Mouse (Mus musculus): Measurements from ENCODE around the gene Pgghg.

Gene Pgghg

DNA sequence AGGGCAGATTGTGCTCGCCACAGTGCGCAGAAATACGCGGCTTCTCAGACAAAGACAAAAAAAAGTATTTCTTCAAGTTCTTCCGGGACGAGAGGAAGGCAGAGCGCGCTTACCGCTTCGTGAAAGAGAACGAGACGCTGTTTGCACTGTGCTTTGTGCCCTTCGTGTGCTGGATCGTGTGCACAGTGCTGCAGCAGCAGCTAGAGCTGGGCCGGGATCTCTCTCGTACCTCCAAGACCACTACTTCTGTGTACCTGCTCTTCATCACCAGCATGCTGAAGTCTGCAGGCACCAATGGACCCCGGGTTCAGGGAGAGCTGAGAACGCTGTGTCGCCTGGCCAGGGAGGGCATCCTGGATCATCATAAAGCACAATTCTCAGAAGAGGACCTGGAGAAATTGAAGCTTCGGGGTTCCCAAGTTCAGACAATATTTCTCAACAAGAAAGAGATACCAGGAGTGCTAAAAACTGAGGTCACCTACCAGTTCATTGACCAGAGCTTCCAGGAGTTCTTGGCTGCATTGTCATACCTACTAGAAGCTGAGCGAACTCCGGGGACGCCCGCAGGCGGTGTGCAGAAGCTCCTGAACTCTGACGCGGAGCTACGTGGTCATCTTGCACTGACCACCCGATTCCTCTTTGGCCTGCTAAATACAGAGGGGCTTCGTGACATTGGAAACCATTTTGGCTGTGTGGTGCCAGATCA, 18.0 kb upstream of the Pgghg start:
- no peak for DNase-seq

- DNase-seq = no peak
These were observed 14.0 kb upstream of the Pgghg start for GRCm38 (mm10) chr7:140927181-140927580.

GRCm38 (mm10) chr7:140938436-140938835, 2.8 kb upstream of the Pgghg start:
- no peak for DNase-seq

- no peak for DNase-seq
These were observed 2.3 kb upstream of the Pgghg start for GRCm38 (mm10) chr7:140938896-140939295.

DNA sequence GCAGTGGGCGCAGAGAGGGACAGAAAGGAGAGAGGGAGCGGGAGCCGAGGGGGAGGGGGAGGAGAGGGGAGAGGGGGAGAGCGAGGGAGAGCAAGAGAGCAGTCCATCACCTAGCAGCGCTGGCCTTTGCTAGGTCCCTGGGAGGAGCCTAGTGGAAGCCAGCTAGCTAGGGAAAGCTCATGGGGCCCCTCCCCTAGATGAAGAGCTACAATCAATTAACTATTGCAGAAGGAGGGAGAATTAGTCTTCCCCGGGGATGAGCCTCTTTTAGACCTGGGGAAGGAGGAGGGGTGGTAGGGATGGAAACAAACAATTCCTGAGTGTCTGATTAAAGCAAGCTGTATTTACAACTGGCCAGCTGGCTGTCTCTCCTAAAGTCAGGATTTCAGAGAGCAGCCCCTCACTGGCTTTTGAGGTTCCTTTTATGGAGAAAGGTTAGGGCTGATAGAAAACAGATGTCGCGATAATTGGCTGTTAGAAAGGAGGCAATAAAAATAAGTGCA, 1.5 kb upstream of the Pgghg start:
- DNase-seq = no peak

- DNase-seq = no peak
These were observed 1.1 kb downstream of the Pgghg start for GRCm38 (mm10) chr7:140942341-140942740.

DNA sequence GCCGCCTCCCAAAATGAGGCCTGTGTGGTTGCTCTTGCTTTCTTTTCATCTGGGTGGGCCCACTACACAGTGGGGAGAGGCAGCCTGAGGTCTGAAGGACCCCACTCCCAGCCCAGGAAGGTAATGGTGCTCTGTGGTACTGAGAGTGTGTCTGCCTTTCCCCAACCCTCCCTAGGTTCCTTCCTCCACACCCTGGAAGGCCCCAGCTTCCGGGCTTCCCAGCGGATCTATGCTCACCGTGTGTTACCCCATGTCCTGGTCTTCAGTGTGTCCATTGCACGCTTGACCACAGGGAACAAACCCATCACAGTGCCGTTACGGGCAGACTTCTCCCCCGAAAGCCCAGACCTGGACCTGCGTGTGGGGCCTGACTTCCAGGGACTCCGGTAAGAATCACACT, 1.6 kb downstream of the Pgghg start:
- DNase-seq = no peak

DNA sequence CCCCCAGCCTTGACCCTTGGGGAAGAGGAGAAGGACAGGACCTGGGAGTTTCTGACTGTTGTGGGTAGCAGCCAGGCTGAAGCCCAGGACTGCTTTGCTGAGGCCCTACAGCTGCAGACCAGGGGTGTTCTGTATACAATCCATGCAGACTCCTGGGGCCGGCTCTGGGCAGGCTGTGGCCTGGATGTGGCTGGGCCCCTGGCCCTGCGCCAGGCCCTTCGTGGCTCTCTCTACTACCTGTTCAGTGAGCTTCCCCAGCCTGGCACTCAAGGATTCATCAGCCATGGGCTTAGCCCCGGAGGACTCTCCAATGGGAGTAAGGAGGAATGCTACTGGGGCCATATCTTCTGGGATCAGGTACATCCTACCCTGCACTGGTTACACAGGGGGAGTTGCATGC, 2.2 kb downstream of the Pgghg start:
- no peak for DNase-seq

DNA sequence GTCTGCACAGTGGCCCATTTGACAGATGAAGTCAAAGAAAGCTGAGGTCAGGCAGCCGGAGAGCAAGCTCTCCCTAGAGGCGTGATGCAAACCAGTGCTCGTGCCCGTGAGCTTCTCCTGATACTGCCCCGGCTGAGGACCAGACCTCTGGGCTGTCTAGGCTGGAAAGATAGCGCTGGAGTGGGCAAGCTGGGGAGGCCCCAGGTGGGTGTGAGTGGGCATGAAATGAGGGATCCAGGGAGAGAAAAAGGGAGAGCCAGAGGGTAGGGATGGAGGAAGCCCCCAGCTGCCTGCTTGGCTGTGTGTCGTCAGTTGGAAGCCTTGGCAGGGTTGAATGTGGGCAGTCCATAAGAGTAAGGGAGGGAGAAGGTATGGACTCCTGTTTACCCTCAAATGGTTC, 3.0 kb downstream of the Pgghg start:
- DNase-seq = no peak

DNA sequence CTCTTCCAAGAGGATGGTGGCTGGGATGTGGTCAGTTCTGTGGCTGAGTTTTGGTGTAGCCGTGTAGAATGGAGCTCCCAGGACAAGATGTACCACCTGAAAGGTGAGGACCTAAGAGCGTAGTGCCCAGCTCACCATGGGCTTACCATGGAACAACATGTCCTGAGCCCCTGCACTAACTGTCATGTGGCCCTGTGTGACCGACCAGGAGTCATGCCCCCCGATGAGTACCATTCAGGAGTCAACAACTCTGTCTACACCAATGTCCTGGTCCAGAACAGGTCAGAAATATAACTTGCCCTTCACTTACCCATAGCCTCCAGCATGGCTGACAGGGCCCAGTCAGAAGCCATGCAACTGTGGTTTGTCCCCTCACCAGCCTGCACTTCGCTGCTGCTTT, 4.1 kb downstream of the Pgghg start:
- DNase-seq = no peak

- DNase-seq = no peak
These were observed 5.1 kb downstream of the Pgghg start for GRCm38 (mm10) chr7:140946311-140946710.

DNA sequence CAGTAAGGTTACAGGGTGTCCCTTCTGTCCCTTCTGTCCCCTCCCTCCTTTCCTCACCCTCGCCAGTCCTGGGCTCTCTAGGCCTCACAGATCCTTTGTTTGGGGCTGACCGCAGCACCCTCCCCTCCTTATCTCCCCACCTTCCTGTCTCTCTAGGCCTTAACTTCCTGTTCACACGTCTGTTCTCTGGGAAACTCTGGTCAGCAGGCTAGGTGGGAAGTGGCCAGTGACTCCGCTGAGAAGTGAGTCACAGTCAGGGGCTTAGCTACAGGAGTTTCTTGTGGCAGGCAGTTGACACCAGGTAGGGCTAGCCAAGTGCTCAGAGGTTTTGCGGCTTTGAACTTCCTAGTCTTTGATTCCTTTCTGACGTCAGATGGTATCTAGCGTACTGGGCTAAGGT, 5.8 kb downstream of the Pgghg start:
- DNase-seq = no peak

DNA sequence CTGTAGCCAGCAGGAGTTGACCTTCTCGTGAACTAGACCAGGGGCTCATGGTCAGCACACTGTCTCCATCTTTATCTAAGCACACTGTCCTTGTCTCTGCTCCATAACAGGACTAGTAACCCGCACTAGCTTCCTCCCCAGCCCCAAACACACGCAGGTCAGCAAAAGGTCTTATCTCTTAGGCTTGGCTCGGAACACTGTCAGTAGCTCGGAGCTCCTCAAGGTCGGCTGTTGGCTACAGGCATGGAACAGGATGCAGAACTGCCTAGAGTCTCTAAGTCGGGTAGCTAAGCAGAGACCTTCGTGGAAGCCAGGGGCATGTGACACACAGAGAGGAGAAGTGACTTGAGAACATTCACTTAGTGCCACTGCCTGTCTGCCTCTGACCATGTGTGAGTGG, 7.0 kb downstream of the Pgghg start:
- no peak for DNase-seq

GRCm38 (mm10) chr7:140949255-140949654, 8.1 kb downstream of the Pgghg start:
- DNase-seq = no peak

GRCm38 (mm10) chr7:140949824-140950530, 8.8 kb downstream of the Pgghg start, which contains the start of gene Ifitm5:
TSS of gene Ifitm5 (minus strand) at chr7:140950291.
- DNase-seq = no peak

DNA sequence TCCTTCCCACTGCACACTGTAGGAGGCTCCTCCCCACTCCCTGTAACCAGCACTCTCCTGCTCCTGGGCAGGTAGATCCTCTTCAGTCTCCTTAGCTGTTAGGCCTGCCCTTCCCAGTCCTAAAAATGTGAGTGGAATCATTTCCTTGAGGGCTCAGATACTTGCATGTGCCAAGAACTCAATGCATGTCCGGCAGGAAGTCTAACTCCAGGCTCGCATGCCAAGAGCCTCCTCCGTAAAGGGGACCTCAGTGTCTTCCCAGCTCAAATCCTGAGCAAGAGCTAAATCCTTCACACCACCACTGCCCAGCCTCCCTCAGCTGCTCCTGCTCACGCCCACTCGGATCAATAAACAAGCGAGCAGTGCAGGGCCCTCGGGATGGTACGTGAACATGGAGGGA, 9.9 kb downstream of the Pgghg start:
- no peak for DNase-seq

GRCm38 (mm10) chr7:140951765-140952164, 10.6 kb downstream of the Pgghg start:
- no peak for DNase-seq

DNA sequence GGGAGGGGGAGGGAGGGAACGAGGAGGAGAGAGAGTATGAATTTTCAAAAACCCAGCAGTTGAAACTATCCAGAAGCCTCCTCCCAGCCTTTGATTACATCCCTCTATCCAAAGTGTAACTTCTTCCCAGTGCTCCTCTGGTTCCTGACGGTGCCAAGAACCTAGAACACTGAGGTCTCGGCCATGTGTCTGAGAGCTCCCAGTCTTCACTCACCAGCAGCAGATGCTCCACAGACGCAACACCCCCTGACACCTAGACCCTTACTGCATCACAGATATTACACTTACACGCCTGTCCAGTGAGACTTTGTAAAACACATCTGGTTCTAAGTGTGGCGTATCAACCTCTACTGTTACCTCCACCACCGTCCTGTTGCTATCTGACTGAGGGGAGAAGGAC, 11.2 kb downstream of the Pgghg start:
- no peak for DNase-seq

- DNase-seq = no peak
These were observed 11.9 kb downstream of the Pgghg start for GRCm38 (mm10) chr7:140953133-140953532.

DNA sequence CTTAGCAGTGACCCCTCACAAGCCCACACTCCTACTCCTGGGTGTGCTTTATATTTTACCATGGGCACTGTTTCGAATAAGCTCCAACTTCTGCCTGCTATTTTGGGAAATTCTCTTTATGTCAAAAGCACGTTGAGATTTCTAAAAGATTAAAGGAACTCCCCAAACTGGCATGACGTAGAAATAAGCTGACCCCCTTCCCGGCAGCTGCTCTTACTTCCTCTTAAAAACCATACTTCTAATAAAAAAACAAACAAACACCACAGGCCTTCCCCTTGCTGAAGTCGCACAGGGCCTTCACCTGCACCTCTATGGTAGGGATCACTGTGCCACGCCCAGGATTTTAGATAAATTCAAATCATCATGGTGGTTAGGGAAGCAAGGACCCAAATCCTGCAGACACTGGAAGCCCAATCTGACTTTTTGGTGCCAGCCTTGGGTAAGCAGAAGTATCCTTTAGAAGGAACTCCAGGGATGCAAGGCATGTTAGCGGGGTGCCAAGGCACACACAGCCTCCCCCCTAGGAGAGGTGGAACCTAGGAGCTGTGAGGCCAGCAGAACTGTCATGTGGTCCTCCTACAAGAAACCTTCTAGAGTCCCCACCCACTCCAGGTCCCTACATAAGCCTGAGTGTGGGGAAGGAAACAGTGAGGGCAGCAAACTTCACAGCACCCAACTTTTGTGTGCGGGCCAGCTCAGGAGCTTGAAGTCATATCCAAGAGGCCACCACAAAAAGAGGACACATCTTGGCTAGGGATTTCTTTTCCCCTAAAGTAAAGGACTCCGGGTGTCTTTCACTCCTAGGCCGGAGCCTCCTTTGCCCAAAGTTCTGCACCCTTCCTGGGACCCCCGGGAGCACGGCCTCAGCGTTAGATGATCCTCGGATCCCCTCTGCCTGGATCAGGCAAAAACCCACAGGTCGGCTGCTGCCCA, 12.9 kb downstream of the Pgghg start:
- no peak for DNase-seq

- DNase-seq = no peak
These were observed 13.5 kb downstream of the Pgghg start for GRCm38 (mm10) chr7:140954733-140955071.

DNA sequence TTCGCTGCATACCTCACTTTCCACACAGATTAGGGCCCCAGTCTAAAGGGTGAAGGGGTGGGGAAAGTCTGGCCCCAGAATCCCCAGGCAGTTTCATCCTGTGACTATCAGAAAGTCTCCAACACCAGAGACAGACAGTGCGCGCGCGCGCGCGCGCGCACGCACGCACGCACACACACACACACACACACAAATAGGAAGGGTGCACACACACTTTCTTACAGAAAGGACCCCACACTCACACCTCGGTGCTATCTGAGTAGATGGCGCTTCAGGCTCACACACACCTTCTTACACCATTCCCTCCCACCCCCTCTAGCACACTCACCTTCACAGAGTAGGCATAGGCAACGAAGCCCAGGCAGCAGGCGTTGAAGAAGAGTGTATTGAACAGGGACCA, 14.2 kb downstream of the Pgghg start:
- DNase-seq = no peak

DNA sequence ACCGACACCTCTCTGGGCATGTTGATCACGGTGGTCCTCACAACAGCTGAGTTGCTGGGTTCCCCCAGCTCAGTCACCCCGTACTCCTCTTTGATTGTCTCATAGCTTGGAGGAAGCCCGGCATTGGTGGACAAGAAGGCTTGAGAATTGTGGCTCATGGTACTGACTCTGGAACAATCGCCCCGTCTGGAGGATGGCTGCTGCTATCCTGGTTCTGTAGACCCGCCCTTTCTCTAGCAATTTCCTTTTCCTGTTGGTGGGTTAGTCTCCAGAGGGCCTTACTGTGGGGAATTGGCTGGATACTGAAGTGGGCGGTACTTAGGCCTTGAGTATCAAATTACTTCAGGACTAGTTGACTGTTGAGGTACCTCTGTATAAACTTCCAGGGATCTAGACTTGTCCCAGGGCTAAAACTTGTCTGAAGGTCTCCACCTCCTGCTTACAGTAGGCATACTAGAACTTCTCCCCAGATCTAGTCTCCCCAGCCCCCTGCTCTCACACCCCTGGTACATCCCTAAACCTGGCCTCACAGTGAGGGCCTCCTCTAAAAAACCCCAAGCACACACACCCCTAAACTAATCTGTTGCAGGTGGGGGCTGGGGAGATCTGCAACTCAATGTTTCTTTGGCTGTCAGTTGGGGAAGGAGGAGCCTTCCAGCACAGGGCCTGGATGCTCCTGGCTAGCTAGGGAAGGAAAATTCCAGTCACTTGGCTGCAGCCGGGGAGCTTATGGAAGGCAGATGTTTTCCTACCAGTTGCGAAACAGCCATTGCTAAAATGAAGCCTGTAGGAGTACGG, 14.8 kb downstream of the Pgghg start, which contains the start of the genes Gm45717 and Ifitm2:
Gene Gm45717, minus strand, starts transcription at position 180 of the 798 bp plus-strand sequence.
Gene Ifitm2, minus strand, starts transcription at position 230 of the 798 bp plus-strand sequence.
- DNase-seq = no peak
